Mouse (Mus musculus): ENCODE data around the gene Zc2hc1c.

Zc2hc1c gene

DNA sequence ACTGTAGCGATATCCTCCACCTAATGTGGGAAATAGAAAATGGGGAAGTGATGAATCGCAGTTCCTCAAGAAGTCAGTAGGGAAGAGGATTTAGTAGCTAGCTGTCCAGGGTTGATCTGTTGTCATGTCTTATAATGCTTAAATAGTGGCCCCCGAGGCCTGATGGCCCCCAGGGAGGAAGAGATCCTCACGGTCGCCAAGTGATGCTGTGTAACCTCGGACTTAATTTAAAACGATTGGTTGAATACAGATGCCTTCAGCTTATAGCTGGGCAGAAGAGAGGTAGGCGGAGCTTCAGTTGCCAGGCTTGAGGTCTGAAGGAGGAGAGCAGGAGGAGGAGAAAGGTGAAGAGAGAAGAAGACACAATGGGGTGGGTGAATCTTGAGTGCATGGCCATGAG is 4.1 kb upstream of the Zc2hc1c start:
- in situ Hi-C loops (cut with MboI), result no loop called here

DNA sequence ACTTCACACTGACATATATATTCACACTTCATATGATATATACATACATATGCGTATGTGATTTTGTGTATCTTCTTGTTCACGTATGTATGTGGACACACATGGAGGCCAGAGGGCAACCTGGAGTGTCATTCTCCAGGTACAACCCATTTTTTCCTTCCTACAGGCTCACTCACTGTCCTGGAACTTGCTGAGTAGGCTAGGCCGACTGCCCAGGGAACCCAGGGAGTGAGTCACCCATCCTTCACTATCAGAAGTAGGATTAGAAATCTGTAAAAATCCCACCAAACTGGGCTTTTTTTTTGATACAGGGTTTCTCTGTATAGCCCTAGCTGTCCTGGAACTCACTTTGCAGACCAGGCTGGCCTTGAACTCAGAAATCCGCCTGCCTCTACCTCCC is 3.4 kb upstream of the Zc2hc1c start:
- in situ Hi-C loops (cut with MboI), result no loop called here

DNA sequence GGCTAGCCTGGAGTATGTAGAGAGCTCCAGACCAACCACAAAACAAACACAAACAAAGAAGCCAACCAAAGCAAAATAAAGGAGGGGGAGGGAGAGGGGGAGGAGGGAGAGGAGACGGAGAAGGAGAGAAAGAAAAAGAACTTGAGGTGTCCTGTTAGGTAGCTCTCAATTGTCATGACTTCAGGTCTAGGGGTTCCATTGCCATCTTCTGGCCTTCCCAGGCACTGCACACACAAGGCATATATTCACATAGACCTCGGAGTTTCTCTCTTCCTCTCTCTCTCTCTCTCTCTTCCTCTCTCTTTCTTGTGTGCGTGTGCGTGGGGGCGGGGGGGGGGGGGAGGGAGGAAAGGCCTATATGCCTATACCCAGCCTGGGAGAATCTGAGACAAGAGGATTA is 1.4 kb upstream of the Zc2hc1c start:
- in situ Hi-C loops (cut with MboI), result no loop called here

DNA sequence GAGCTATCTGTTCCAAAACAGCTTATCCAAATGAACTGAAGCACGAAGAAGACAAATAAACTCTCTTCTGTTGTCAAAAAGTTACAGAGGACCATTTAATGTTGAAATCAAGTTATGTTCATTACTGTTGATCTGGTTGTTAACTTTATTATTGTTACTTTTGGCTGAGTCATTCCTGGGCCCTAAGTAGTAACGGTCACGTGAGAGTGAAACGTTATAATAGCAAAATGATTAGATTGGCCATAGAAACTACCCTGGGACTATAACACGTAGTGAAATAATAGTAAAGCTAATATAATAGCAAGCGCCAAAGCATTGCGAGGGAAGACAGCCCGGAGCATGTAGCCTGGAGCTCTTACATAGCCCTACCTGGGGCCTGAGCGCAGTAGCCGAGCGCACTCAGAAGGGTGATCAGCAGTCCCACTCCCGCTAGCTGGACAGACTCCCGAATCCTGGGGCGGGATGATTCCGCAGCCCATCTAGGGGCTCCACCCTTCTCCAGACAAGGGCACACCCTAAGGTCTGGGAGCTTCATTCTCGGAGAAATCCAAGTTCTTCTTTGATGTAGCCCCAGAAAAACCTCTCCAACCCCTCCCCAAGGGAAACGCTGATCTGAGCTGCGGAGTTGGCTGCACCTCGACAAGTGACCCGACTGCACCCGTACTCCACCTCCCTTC is 444 bp upstream of the Zc2hc1c start, which contains the start of gene Acyp1:
Acyp1 (minus strand) TSS at position 630 of the 677 bp plus-strand sequence.
- in situ Hi-C loops (cut with MboI), result no loop called here

DNA sequence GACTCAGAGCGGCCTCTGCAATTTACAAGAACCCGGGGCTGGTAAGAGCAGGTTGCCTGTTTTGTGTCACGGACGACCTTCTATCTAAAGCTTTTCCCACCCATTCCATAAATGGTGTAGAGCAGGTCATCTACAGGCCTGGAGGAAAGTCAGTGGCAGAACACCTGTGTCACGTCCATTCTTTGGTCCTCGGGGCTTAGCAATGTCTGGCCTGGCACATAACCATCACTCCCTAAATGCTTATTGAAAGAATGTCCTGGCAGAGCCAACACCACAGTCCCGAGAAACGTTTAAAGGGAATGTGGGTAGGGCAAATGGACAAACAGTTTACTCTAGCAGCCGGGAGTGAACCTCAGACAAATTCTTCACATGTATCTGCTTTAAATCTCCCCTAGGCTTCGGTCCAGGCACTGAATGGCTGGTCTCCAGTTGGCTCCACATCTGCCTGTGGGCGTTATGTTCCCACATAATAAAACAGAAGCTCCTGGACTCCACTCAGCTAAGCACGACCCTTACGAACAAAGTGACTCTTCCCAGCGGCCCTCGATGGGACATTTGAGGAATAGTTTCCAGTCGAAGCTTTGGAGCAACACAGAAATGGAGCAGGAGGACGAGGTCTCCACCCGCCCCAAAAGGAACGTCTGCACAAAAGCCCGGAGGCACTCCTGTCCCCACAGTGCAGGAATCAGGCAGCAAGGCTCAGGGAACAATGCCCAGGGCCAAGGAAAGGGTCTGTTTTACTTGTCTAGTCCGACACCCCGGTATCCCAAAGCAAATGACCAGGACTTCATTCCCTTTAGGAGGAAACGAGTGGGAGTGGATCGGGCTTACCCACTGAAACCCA is 988 bp downstream of the Zc2hc1c start:
- in situ Hi-C loops (cut with MboI), result no loop called here

DNA sequence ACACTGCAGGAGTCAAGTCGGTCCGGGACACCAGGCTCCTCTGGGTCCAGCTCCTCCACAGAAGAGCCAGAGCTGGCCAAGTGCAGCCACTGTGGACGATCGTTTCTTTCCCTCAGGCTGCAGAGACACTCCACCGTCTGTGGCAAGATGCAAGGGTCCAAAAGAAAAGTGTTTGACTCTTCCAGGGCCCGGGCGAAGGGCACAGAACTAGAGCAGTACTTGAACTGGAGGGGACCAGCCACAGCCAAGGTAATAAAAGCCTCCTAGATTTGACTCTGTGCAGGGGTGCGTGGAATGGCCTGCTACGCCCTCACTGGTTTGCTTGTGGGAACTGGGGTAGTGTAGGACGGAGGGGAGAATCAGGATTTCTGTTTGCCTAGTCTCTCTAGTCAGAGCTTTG is 2.2 kb downstream of the Zc2hc1c start:
- in situ Hi-C loops (cut with MboI), result no loop called here

DNA sequence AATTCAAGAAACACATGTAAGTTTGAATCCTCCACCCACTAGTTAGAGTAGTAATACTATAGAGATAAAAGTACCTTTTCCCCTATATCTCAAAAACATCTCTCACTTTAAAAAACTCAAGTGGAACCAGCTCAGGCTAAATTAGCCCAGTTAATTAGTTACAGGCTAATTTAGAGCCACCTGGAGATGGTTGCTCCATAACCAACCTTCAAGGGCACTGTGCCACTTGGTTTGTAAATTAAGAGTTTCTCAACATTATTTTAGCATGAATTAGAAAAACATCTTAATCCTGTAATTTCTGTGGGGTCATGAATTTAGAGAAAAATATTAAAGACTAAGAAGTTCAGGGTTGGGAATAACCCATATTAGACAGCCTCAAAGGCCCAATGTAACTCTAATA is 3.1 kb downstream of the Zc2hc1c start:
- in situ Hi-C loops (cut with MboI), result no loop called here

DNA sequence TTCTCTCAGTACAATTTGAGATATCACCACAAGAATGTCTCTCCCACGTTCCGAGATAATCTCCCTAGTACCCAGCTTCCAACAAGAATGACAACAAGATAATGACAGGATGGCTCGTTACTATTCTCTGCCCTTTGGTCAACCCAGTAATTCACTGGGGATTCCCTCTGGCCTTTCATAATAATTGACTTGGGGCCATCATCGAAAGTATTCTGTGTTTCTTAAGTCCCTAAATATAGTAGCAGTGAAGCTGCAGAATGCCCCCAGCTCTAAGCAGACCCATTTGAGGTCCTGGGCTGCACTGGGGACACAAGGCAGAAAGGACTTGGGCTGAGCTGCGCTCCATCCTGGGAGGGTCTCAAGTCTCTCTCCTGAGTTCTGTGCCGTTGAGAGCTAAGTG is 3.9 kb downstream of the Zc2hc1c start:
- in situ Hi-C loops (cut with MboI), result no loop called here

DNA sequence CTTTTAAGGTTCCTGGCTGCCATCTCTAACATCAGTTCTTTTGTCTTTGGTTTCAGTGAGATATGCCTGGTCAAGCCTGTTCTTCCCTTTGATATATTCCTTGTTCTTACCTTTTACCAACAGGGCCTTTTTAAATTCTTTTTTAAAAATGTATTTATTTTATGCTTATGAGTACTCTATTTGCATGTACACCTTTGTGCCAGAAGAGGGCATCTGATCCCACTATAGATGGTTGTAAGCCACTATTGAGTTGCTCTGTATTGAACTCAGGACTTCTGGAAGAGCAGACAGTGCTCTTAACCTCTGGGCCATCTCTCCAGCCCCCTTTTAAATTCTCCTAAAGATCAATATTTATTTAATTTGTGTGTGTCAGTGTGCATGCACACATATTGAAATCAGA is 4.5 kb downstream of the Zc2hc1c start:
- in situ Hi-C loops (cut with MboI), result no loop called here

DNA sequence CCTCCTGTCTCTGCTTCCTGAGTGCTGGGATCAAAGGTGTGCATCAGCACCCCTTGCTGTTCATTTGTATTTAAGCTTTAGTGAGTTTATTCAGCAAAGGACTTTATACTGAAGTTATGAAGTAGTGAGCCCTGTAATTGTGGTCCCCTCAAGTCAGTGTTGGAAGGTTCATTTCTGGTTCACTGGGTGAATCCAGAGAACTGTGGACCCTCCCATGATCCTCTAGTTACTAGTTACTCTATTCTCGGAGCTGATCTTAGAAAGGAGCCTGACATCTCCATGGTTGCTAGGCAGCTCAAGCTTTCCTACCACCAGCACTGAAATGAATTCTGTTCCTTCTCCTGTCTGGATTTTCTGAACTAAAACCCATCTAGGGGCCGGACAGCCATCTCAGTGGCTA is 7.1 kb downstream of the Zc2hc1c start:
- in situ Hi-C loops (cut with MboI), result no loop called here

DNA sequence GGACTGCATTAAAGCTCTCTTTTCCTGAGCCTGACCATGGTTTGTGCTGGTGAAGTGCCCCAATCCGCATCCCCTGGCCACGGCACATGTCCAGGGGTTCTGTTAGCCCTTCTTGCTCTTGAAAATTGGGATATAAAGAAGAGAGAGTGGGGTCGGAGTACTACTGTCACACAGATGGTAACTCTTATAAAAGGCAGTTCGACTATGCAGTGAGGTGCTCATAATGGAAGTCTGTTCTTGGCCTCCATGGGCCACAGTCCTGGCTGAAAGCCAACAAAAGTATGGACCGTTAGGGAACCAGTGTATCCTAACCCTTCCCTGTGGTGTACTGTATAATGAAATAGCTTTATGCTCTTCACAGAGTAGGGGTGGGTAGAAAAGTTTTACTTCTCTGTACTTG is 8.5 kb downstream of the Zc2hc1c start:
- in situ Hi-C loops (cut with MboI), result no loop called here

DNA sequence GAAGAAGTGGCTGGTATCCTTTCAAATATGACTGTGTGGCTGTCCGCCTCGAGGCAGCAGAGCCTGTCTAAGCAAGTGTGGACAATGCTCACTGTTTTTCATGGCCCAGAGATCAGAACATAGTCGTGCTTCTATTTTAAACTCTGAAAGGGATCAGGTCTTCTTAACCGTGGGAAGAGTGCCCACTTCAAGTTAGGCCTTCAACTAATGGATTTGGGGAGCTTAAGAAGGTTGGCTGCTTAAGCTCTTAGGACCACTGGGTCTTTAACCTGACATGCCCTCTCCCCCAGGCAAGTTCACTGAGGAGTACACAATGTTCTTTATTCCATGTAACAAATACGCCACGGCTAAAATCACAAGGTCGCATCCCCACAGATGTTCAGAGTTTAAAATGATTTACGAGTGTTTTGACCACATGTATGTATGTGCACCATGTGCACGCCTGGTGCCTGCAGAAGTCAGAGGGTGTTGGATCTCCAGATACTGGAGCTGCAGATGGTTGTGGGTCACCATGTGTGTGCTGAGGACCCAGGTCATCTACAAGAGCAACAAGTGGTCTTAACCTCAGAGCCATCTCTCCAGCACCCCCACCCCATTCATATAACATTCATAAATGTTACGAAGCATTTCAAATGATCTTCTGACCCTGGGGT is 9.1 kb downstream of the Zc2hc1c start:
- in situ Hi-C loops (cut with MboI), result no loop called here

DNA sequence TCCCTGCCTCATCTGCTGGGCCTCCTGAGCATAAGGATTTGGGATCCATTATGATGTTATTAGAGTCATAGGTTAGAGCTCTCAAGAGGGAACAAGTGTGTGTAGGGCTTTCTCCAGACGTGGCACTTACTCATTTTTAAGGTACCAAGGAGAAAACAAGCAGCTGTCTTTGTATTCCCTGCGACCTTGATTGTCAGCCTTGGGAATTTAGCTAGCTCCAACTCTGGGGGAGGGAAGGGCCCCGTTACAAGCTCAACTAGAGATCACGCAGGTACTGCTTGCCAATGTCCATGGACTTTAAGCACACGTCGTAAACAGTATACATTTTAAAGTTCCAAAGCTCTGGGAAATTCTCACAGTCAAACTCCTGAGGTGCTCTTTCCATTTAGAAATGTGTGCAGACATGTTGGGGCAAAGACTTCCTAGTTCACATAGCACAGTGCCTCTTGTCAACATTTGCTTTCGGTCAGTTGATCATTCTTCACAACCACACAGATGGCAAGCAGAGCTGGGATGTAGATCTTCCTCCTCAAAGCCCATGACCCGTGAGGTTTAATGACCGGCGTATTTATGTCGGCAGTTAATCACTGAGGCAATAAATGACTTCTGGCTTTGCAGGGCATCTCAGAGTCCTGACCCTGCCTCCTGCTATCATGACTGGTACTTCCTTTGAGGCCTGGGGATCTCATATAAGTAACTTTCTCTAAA is 9.9 kb downstream of the Zc2hc1c start:
- in situ Hi-C loops (cut with MboI), result no loop called here

DNA sequence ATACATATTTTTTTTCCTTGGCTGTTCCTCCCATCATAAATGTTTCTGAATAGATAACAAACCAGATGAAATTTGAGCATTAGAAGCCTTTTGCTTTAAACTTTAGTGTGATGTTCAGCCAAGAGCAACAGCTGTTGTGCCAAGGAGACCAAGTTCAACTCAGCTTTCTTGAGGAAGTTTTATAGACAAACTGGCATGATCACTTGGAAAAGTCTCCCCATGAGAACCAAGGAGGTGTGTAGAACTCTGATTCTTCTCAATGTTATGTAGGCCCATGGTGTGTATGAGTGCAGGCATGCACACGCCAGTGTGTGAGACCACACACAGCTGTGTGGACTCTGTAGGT is 10.4 kb downstream of the Zc2hc1c start:
- in situ Hi-C loops (cut with MboI), result no loop called here

DNA sequence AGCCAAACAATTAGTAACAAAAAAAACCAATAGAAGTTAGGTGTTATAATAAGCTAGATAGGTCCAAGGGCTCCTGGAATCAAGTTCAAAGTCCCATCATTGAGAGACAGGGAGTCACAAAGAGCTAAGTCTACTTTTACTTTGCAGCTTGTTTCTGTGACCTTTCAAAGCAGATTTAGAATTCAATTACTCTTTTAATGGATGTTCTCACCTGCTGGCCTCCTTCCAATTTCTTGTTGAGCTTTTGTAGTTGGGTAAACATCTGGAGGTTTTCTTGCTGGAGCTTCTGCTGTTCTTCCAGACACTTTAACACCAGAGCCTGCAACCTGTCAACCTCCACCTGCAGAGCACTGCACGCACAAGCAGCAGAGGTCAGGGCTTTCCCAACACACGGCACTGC is 14.9 kb downstream of the Zc2hc1c start:
- in situ Hi-C loops (cut with MboI), result loop anchor here (10.0 kb wide), 1 partner anchor 128 kb away; the partner anchor contains the start of gene Pgf

DNA sequence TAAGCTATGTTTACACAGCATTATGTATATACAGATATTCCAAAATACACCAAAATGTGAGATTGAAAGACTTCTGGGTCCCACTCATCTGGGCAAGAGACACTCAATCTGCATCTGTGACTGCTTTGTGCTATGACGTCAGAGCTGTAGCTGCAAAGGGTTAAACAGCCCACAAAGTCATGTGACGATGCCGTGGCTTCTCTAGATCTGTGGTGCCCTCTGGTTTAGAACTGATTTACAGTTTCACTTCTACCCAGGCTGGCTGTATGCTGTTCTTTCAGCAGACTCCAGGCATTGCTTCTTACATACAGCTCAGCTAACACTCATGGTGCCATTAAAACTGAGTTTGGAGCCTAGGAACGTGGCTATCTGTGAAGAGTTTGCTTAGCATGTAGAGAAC is 16.3 kb downstream of the Zc2hc1c start:
- in situ Hi-C loops (cut with MboI), result loop anchor here (10.0 kb wide), 1 partner anchor 130 kb away; the partner anchor contains the start of gene Pgf

DNA sequence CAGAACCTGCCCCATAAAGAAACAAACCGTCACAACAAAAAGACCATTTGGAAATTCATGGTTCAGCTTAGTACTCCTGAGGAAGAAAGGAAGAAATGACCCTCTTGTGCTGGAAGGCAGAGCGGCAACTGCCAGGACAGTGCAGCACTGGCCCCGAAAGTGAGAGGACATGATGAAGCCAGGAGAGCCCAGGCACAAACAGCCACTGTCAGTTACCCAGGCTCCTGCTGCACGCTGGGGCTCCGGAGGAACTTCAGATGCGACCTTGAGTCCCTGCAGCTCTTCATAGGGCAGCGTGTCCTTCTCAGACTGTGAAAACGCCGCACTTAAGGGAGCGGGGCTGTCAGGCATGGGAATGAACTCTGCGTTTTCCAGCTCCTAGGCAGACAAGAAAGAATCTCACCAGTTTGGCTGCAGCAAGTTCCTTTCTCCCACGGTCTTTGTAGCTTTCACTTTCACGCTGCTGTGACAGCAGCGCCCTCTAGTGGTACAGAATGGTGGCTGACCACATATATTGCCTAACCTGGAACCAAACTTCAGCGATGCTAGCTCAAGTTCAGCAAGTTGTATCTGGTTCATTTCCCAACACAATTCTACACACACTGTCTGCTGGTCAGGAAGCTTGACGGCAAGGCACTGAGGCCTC is 17.0 kb downstream of the Zc2hc1c start:
- in situ Hi-C loops (cut with MboI), result loop anchor here (10.0 kb wide), 1 partner anchor 131 kb away; the partner anchor contains the start of gene Pgf

DNA sequence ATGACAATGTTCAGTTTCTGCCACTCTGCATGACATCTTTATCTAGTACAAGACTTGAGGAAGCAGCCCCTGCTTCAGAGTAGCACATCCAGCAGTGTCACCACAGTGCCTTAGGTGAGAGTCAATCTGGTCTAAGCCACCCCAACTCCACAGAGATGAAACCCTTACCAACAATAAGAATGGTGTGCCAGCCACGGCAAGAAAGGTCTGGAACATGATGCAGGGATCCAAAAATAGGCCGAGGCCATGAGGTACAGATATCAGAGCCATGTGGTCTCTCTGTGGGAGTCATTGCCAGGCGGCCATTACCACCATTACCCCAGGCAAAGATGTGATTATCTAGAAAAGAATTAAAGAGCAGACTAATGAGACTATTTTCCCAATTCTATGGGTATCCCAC is 20.3 kb downstream of the Zc2hc1c start:
- in situ Hi-C loops (cut with MboI), result loop anchor here (10.0 kb wide), 1 partner anchor 134 kb away; the partner anchor contains the start of gene Pgf

DNA sequence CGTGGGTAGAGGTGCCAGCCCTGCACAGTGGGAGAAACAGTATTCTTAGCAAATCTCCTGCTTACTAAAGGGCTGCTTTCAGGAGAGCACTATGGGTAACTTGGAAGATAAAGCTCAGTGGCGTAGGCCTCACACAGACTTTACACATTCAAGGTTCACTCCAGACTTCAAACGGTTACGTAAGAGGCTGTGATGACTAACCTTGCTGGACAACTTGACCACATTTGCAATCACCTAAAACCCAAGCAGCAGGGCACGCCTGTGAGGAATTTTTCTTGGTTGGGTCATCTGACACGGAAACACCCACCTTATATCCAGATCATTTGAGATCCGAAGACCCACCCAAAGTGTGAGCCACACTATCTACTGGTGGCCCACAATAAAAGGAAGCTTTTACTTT is 41.8 kb downstream of the Zc2hc1c start:
- in situ Hi-C loops (cut with MboI), result no loop called here

DNA sequence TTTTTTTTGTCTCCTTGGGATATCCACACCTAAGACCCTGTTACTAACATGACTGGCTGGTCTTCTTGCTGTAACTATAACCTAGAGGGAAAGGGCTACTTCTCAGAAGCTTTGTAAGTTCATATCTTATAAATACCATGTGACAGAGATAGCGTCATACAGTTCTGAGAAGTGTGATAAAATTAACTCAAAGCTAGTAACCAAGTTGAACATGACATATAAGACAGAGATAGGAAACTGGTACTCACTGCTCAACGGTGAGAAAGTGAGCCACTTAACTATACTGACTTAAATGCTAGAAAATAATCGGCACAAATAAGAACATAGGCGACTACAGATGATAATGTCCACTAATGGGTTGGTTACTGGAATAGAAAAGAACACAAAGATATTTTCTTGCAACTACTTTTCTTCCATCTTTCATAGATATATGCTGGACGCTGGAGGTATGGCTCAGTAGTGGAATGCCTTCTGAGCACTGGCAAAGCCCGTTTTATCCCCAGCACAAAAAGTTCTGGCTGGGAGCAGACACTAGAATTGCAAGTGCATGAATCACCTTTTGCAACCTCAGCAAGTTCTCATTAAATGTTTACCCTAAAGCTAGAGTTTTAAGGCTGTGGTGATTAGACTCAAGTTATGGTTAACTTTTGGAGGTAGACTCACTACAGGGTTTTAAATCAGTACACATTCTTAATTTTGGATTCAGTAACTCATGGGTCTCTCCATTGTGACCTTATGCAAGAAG is 49.3 kb downstream of the Zc2hc1c start:
- in situ Hi-C loops (cut with MboI), result no loop called here

DNA sequence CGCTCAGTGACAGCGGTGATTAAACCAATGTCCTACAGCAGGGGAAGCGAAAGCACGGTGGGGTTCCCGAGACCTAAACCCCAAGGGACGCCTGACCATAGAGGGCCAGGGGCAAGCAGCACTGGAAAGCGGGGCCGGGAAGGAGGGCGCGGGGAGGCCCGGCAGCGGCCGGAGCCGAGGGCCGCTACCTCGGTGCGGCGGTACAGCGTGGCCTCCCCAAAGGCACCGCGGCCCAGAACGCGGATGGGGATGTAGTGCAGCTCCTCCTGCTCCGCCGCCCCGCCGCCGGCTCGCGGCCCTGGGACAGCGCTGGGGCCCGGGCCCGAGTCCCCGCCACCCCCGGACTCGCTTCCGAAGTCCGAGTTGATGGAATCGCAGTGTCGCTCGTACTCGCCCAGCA is 50.4 kb downstream of the Zc2hc1c start:
- in situ Hi-C loops (cut with MboI), result no loop called here
